Mouse (Mus musculus) forebrain, embryonic 13.5 days (tissue): ENCODE data around the gene Trpc7. TPM values are rescaled to one million over a fixed set of nuclear protein-coding genes. Genes with fewer than 3 reads are reported as not detected.
A peak's percentile ranks its signal among the peaks of the same experiment; 100 is the strongest.

Source experiments
- ATAC-seq: fragments of 200-750 bp; cut with Nextera tagmentation; 2 replicates; pipeline ENCODE4 v1.8.0; 2017
- H3K27ac ChIP-seq: fragments of 300-500 bp; sonication (generic); 2 replicates; pipeline ENCODE4 v1.5.1; 2015; ENCODE audit warnings: inconsistent platforms, mild to moderate bottlenecking, moderate library complexity
- H3K27me3 ChIP-seq: fragments of 300-500 bp; sonication (generic); 2 replicates; pipeline ENCODE4 v1.6.1; 2015; ENCODE audit warnings: mild to moderate bottlenecking, inconsistent platforms
- H3K36me3 ChIP-seq: fragments of 300-500 bp; sonication (generic); 2 replicates; pipeline ENCODE4 v1.6.1; 2015; ENCODE audit warnings: mild to moderate bottlenecking, inconsistent platforms; ENCODE audit not compliant: poor library complexity, severe bottlenecking
- H3K4me1 ChIP-seq: fragments of 300-500 bp; sonication (generic); 2 replicates; pipeline ENCODE4 v1.6.1; 2015; ENCODE audit warnings: inconsistent platforms
- H3K4me2 ChIP-seq: fragments of 300-500 bp; sonication (generic); 2 replicates; pipeline ENCODE4 v1.6.1; 2015; ENCODE audit warnings: inconsistent platforms, mild to moderate bottlenecking, moderate library complexity
- H3K4me3 ChIP-seq: fragments of 300-500 bp; sonication (generic); 2 replicates; pipeline ENCODE4 v1.5.1; 2015; ENCODE audit warnings: mild to moderate bottlenecking, inconsistent platforms
- H3K9ac ChIP-seq: fragments of 300-500 bp; sonication (generic); 2 replicates; pipeline ENCODE4 v1.6.1; 2015; ENCODE audit warnings: mild to moderate bottlenecking, inconsistent platforms
- H3K9me3 ChIP-seq: fragments of 300-500 bp; sonication (generic); replicated peaks from 2 replicates; pipeline ENCODE4 v1.6.1; 2016; ENCODE audit warnings: inconsistent platforms
- WGBS: fragments of 180-500 bp; shearing (Covaris S2); methylation state at CpG from one replicate; pipeline ENCODE4 v1.1.7; 2015; 5-methylcytosine and 5-hydroxymethylcytosine counted together
- polyA plus RNA-seq: library from polyadenylated mRNA; unstranded; fragments of >200 nt; fragmentation: Nextera tagmentation; extraction: Ambion mirVana; gene quantifications from 2 replicates; pipeline ENCODE4 v1.2.1, GENCODE M21; 2015

Trpc7 gene
- polyA plus RNA-seq, 1 experiment from 2014 or later, result 1.3 TPM

GRCm38 (mm10) chr13:56762446-56763229 lies 133.2 kb downstream of the Trpc7 start:
- H3K27ac ChIP-seq, result peak overlapping the region; percentile 57
- H3K4me1 ChIP-seq, result peaks cover 29% of the 10 kb centered on the region
- H3K27me3 ChIP-seq, result no peaks in the 10 kb centered on the region
- no peaks in the 10 kb centered on the region for H3K9me3 ChIP-seq
- ATAC-seq, result 0 out of 2 replicates have a peak, but pooled peaks have one; percentile 39
- no peaks in the 10 kb centered on the region for H3K36me3 ChIP-seq
- 42% methylated on average over 13 of the region's 13 CpGs for WGBS
- H3K4me3 ChIP-seq, result no peak overlapping the region
- no peak overlapping the region for H3K9ac ChIP-seq
- no peak overlapping the region; the same call in 1 of the 2 replicates for H3K4me2 ChIP-seq

- Histone ChIP-seq H3K4me1 (peaks cover 30% of the 10 kb centered on the region), H3K27me3 (peaks cover 33% of the 10 kb centered on the region), H3K4me2 (no peak overlapping the region), H3K9me3 (no peaks in the 10 kb centered on the region), H3K27ac (no peak overlapping the region), H3K9ac (no peak overlapping the region), H3K4me3 (no peak overlapping the region), H3K36me3 (no peaks in the 10 kb centered on the region)
- peak; percentile 16; the same call in 1 of the 2 replicates for ATAC-seq
- WGBS, result 23% methylated on average over 6 of the region's 6 CpGs
Observed at GRCm38 (mm10) chr13:56758492-56758891, 137.3 kb downstream of the Trpc7 start.

GRCm38 (mm10) chr13:56757201-56757600 lies 138.6 kb downstream of the Trpc7 start:
- peaks cover 30% of the 10 kb centered on the region for H3K4me1 ChIP-seq
- H3K36me3 ChIP-seq, result no peaks in the 10 kb centered on the region
- no peaks in the 10 kb centered on the region for H3K9me3 ChIP-seq
- ATAC-seq, result no peak
- H3K4me2 ChIP-seq, result no peak overlapping the region
- peaks cover 46% of the 10 kb centered on the region for H3K27me3 ChIP-seq
- 47% methylated on average over 12 of the region's 12 CpGs for WGBS
- no peak overlapping the region for H3K9ac ChIP-seq
- H3K27ac ChIP-seq, result no peak overlapping the region
- H3K4me3 ChIP-seq, result no peak overlapping the region

- Histone ChIP-seq H3K27ac (no peak overlapping the region), H3K36me3 (no peaks in the 10 kb centered on the region), H3K4me2 (no peak overlapping the region), H3K27me3 (peaks cover 59% of the 10 kb centered on the region), H3K4me1 (peaks cover 30% of the 10 kb centered on the region), H3K4me3 (no peak overlapping the region), H3K9me3 (no peaks in the 10 kb centered on the region), H3K9ac (no peak overlapping the region)
- 61% methylated on average over 6 of the region's 6 CpGs for WGBS
- no peak for ATAC-seq
Observed at GRCm38 (mm10) chr13:56755871-56756270, 139.9 kb downstream of the Trpc7 start.

- Histone ChIP-seq H3K4me2 (peak within 1 kb of the TSS; percentile 94), H3K4me1 (peaks cover 30% of the 10 kb centered on the region), H3K4me3 (peak within 1 kb of the TSS; percentile 48), H3K27me3 (peaks cover 71% of the 10 kb centered on the region), H3K36me3 (no peaks in the 10 kb centered on the region), H3K27ac (no peak within 1 kb of the TSS), H3K9me3 (no peaks in the 10 kb centered on the region), H3K9ac (peak within 1 kb of the TSS; percentile 61)
- ATAC-seq, result no peak
- WGBS, result under 1% methylated on average over 71 of the region's 71 CpGs
Observed at GRCm38 (mm10) chr13:56753192-56753951, 142.4 kb downstream of the Trpc7 start, which contains the start of gene Gm45623. Gene Gm45623, minus strand, starts transcription at chr13:56753827.

- no peaks in the 10 kb centered on the region for H3K9me3 ChIP-seq
- peak; percentile 20; the same call in 1 of the 2 replicates for ATAC-seq
- H3K27ac ChIP-seq, result no peak overlapping the region
- H3K27me3 ChIP-seq, result peaks cover 71% of the 10 kb centered on the region
- WGBS, result 2% methylated on average over 41 of the region's 41 CpGs
- H3K36me3 ChIP-seq, result no peaks in the 10 kb centered on the region
- H3K9ac ChIP-seq, result peak overlapping the region; percentile 61
- H3K4me1 ChIP-seq, result peaks cover 30% of the 10 kb centered on the region
- peak overlapping the region; percentile 48 for H3K4me3 ChIP-seq
- H3K4me2 ChIP-seq, result peak overlapping the region; percentile 94
Observed at GRCm38 (mm10) chr13:56752474-56753191, 143.2 kb downstream of the Trpc7 start.

GRCm38 (mm10) chr13:56751774-56752173 lies 144.0 kb downstream of the Trpc7 start:
- H3K4me1 ChIP-seq, result peaks cover 21% of the 10 kb centered on the region
- 11% methylated on average over 5 of the region's 5 CpGs for WGBS
- H3K9ac ChIP-seq, result no peak overlapping the region
- no peaks in the 10 kb centered on the region for H3K36me3 ChIP-seq
- H3K9me3 ChIP-seq, result no peaks in the 10 kb centered on the region
- ATAC-seq, result no peak
- no peak overlapping the region for H3K4me2 ChIP-seq
- peaks cover 71% of the 10 kb centered on the region for H3K27me3 ChIP-seq
- H3K4me3 ChIP-seq, result no peak overlapping the region
- H3K27ac ChIP-seq, result no peak overlapping the region

- WGBS, result 88% methylated on average over 7 of the region's 7 CpGs
Observed at GRCm38 (mm10) chr13:56749377-56749776, 146.4 kb downstream of the Trpc7 start.

GRCm38 (mm10) chr13:56747554-56747953 lies 148.2 kb downstream of the Trpc7 start:
- Histone ChIP-seq H3K27ac (no peak overlapping the region), H3K27me3 (peaks cover 29% of the 10 kb centered on the region), H3K9me3 (no peaks in the 10 kb centered on the region), H3K36me3 (peaks cover 4% of the 10 kb centered on the region; the same call in 1 of the 2 replicates), H3K9ac (no peak overlapping the region), H3K4me3 (no peak overlapping the region), H3K4me1 (peaks cover 5% of the 10 kb centered on the region), H3K4me2 (no peak overlapping the region)
- no peak for ATAC-seq
- 84% methylated on average over 8 of the region's 8 CpGs for WGBS

More at GRCm38 (mm10) chr13:56749377-56749776, 146.4 kb downstream of the Trpc7 start:
- H3K4me2 ChIP-seq, result no peak overlapping the region
- no peaks in the 10 kb centered on the region; the same call in 1 of the 2 replicates for H3K36me3 ChIP-seq
- H3K27ac ChIP-seq, result no peak overlapping the region
- no peak overlapping the region for H3K9ac ChIP-seq
- no peaks in the 10 kb centered on the region for H3K9me3 ChIP-seq
- H3K4me3 ChIP-seq, result no peak overlapping the region
- H3K27me3 ChIP-seq, result peaks cover 47% of the 10 kb centered on the region
- peaks cover 19% of the 10 kb centered on the region for H3K4me1 ChIP-seq
- ATAC-seq, result no peak

- no peak overlapping the region for H3K9ac ChIP-seq
- no peak overlapping the region for H3K4me3 ChIP-seq
- ATAC-seq, result no peak
- peaks cover 23% of the 10 kb centered on the region for H3K27me3 ChIP-seq
- 86% methylated on average over 10 of the region's 10 CpGs for WGBS
- H3K27ac ChIP-seq, result no peak overlapping the region
- no peaks in the 10 kb centered on the region for H3K9me3 ChIP-seq
- peaks cover 7% of the 10 kb centered on the region; the same call in 1 of the 2 replicates for H3K4me1 ChIP-seq
- peaks cover 4% of the 10 kb centered on the region; the same call in 1 of the 2 replicates for H3K36me3 ChIP-seq
- H3K4me2 ChIP-seq, result no peak overlapping the region
Observed at GRCm38 (mm10) chr13:56746739-56747532, 148.9 kb downstream of the Trpc7 start.

- H3K9me3 ChIP-seq, result no peaks in the 10 kb centered on the region
Observed at GRCm38 (mm10) chr13:56742325-56742901, 153.4 kb downstream of the Trpc7 start.

More at GRCm38 (mm10) chr13:56742325-56742901, 153.4 kb downstream of the Trpc7 start:
- Histone ChIP-seq H3K27me3 (no peaks in the 10 kb centered on the region), H3K4me3 (no peak overlapping the region), H3K36me3 (peaks cover 33% of the 10 kb centered on the region), H3K27ac (no peak overlapping the region), H3K4me2 (no peak overlapping the region), H3K4me1 (peaks cover 9% of the 10 kb centered on the region; the same call in 1 of the 2 replicates), H3K9ac (no peak overlapping the region)
- 30% methylated on average over 6 of the region's 6 CpGs for WGBS
- ATAC-seq, result peak; percentile 71; the same call in 1 of the 2 replicates
